Mouse (Mus musculus): ENCODE data around the gene Spata7. TPM values are rescaled to one million over a fixed set of nuclear protein-coding genes. Genes with fewer than 3 reads are reported as not detected.

Gene Spata7
- polyA plus RNA-seq, 1 experiment from 2014 or later: 37.7 TPM

- no peaks in the 10 kb centered on the region for H3K9me3 ChIP-seq (replicated peaks; ENCODE audit: control insufficient read depth, low read length, poor library complexity, severe bottlenecking)
- no peak overlapping the region for H3K4me3 ChIP-seq (ENCODE audit: low read depth, low read length)
- no peak for ATAC-seq
- WGBS: 67% methylated on average over 10 of the region's 10 CpGs
- H3K4me1 ChIP-seq (ENCODE audit: control insufficient read depth, insufficient read depth, low read length): no peaks in the 10 kb centered on the region
- H3K27me3 ChIP-seq (ENCODE audit: control insufficient read depth, insufficient read depth, low read depth, low read length): no peaks in the 10 kb centered on the region
- H3K27ac ChIP-seq (ENCODE audit: low read length): no peak overlapping the region
- H3K4me2 ChIP-seq (ENCODE audit: low read length): no peak overlapping the region
- peaks cover 9% of the 10 kb centered on the region; the same call in 1 of the 2 replicates for H3K36me3 ChIP-seq (ENCODE audit: control insufficient read depth, insufficient read depth, low read length)
- H3K9ac ChIP-seq (ENCODE audit: low read depth, low read length): no peak overlapping the region
Measured at GRCm38 (mm10) chr12:98668132-98668814, 40.3 kb downstream of the Spata7 start.

GRCm38 (mm10) chr12:98669086-98669485, 41.1 kb downstream of the Spata7 start:
- no peak overlapping the region for H3K9ac ChIP-seq (ENCODE audit: low read depth, low read length)
- H3K4me3 ChIP-seq (ENCODE audit: low read depth, low read length): no peak overlapping the region
- H3K27ac ChIP-seq (ENCODE audit: low read length): no peak overlapping the region
- ATAC-seq: no peak
- no peaks in the 10 kb centered on the region for H3K4me1 ChIP-seq (ENCODE audit: control insufficient read depth, insufficient read depth, low read length)
- peaks cover 7% of the 10 kb centered on the region; the same call in 1 of the 2 replicates for H3K36me3 ChIP-seq (ENCODE audit: control insufficient read depth, insufficient read depth, low read length)
- 95% methylated on average over 10 of the region's 10 CpGs for WGBS
- no peaks in the 10 kb centered on the region for H3K9me3 ChIP-seq (replicated peaks; ENCODE audit: control insufficient read depth, low read length, poor library complexity, severe bottlenecking)
- H3K4me2 ChIP-seq (ENCODE audit: low read length): no peak overlapping the region
- no peaks in the 10 kb centered on the region for H3K27me3 ChIP-seq (ENCODE audit: control insufficient read depth, insufficient read depth, low read depth, low read length)

GRCm38 (mm10) chr12:98669864-98670263, 41.9 kb downstream of the Spata7 start:
- no peak overlapping the region for H3K27ac ChIP-seq (ENCODE audit: low read length)
- H3K4me1 ChIP-seq (ENCODE audit: control insufficient read depth, insufficient read depth, low read length): no peaks in the 10 kb centered on the region
- H3K27me3 ChIP-seq (ENCODE audit: control insufficient read depth, insufficient read depth, low read depth, low read length): no peaks in the 10 kb centered on the region
- H3K9me3 ChIP-seq (replicated peaks; ENCODE audit: control insufficient read depth, low read length, poor library complexity, severe bottlenecking): no peaks in the 10 kb centered on the region
- no peak for ATAC-seq
- H3K36me3 ChIP-seq (ENCODE audit: control insufficient read depth, insufficient read depth, low read length): peaks cover 4% of the 10 kb centered on the region; the same call in 1 of the 2 replicates
- no peak overlapping the region for H3K4me2 ChIP-seq (ENCODE audit: low read length)
- H3K4me3 ChIP-seq (ENCODE audit: low read depth, low read length): no peak overlapping the region
- WGBS: 88% methylated on average over 5 of the region's 5 CpGs
- no peak overlapping the region for H3K9ac ChIP-seq (ENCODE audit: low read depth, low read length)

- Histone ChIP-seq H3K9ac (ENCODE audit: low read depth, low read length) (no peak overlapping the region), H3K27ac (ENCODE audit: low read length) (no peak overlapping the region), H3K4me3 (ENCODE audit: low read depth, low read length) (no peak overlapping the region), H3K4me2 (ENCODE audit: low read length) (no peak overlapping the region), H3K4me1 (ENCODE audit: control insufficient read depth, insufficient read depth, low read length) (no peaks in the 10 kb centered on the region), H3K36me3 (ENCODE audit: control insufficient read depth, insufficient read depth, low read length) (no peaks in the 10 kb centered on the region; the same call in 1 of the 2 replicates), H3K27me3 (ENCODE audit: control insufficient read depth, insufficient read depth, low read depth, low read length) (no peaks in the 10 kb centered on the region), H3K9me3 (replicated peaks; ENCODE audit: control insufficient read depth, low read length, poor library complexity, severe bottlenecking) (no peaks in the 10 kb centered on the region)
- 98% methylated on average over 4 of the region's 4 CpGs for WGBS
- ATAC-seq: no peak
Measured at GRCm38 (mm10) chr12:98670429-98670828, 42.5 kb downstream of the Spata7 start.

- no peak for ATAC-seq
- Histone ChIP-seq H3K9me3 (replicated peaks; ENCODE audit: control insufficient read depth, low read length, poor library complexity, severe bottlenecking) (no peaks in the 10 kb centered on the region), H3K27ac (ENCODE audit: low read length) (no peak overlapping the region), H3K4me3 (ENCODE audit: low read depth, low read length) (no peak overlapping the region), H3K36me3 (ENCODE audit: control insufficient read depth, insufficient read depth, low read length) (no peaks in the 10 kb centered on the region; the same call in 1 of the 2 replicates), H3K4me1 (ENCODE audit: control insufficient read depth, insufficient read depth, low read length) (no peaks in the 10 kb centered on the region), H3K9ac (ENCODE audit: low read depth, low read length) (no peak overlapping the region), H3K4me2 (ENCODE audit: low read length) (no peak overlapping the region), H3K27me3 (ENCODE audit: control insufficient read depth, insufficient read depth, low read depth, low read length) (no peaks in the 10 kb centered on the region)
- 61% methylated on average over 6 of the region's 6 CpGs for WGBS
Measured at GRCm38 (mm10) chr12:98673879-98674278, 45.9 kb downstream of the Spata7 start.

- peak; percentile 89 for ATAC-seq
- H3K9ac ChIP-seq (ENCODE audit: low read depth, low read length): no peak overlapping the region
- H3K27ac ChIP-seq (ENCODE audit: low read length): no peak overlapping the region
- peak overlapping the region; percentile 17 for H3K4me2 ChIP-seq (ENCODE audit: low read length)
- no peaks in the 10 kb centered on the region for H3K27me3 ChIP-seq (ENCODE audit: control insufficient read depth, insufficient read depth, low read depth, low read length)
- H3K4me1 ChIP-seq (ENCODE audit: control insufficient read depth, insufficient read depth, low read length): no peaks in the 10 kb centered on the region
- H3K9me3 ChIP-seq (replicated peaks; ENCODE audit: control insufficient read depth, low read length, poor library complexity, severe bottlenecking): no peaks in the 10 kb centered on the region
- no peaks in the 10 kb centered on the region for H3K36me3 ChIP-seq (ENCODE audit: control insufficient read depth, insufficient read depth, low read length)
- no peak overlapping the region for H3K4me3 ChIP-seq (ENCODE audit: low read depth, low read length)
- WGBS: 13% methylated on average over 9 of the region's 9 CpGs
Measured at GRCm38 (mm10) chr12:98674627-98675143, 46.7 kb downstream of the Spata7 start.

- no peaks in the 10 kb centered on the region for H3K27me3 ChIP-seq (ENCODE audit: control insufficient read depth, insufficient read depth, low read depth, low read length)
- ATAC-seq: no peak
- peaks cover 1% of the 10 kb centered on the region for H3K36me3 ChIP-seq (ENCODE audit: control insufficient read depth, insufficient read depth, low read length)
- no peaks in the 10 kb centered on the region for H3K4me1 ChIP-seq (ENCODE audit: control insufficient read depth, insufficient read depth, low read length)
- 97% methylated on average over 6 of the region's 6 CpGs for WGBS
- H3K9me3 ChIP-seq (replicated peaks; ENCODE audit: control insufficient read depth, low read length, poor library complexity, severe bottlenecking): no peaks in the 10 kb centered on the region
- no peak overlapping the region for H3K27ac ChIP-seq (ENCODE audit: low read length)
- H3K9ac ChIP-seq (ENCODE audit: low read depth, low read length): no peak overlapping the region
- H3K4me3 ChIP-seq (ENCODE audit: low read depth, low read length): no peak overlapping the region
- H3K4me2 ChIP-seq (ENCODE audit: low read length): no peak overlapping the region
Measured at GRCm38 (mm10) chr12:98676861-98677260, 48.9 kb downstream of the Spata7 start.

GRCm38 (mm10) chr12:98677336-98677735, 49.4 kb downstream of the Spata7 start:
- Histone ChIP-seq H3K9me3 (replicated peaks; ENCODE audit: control insufficient read depth, low read length, poor library complexity, severe bottlenecking) (no peaks in the 10 kb centered on the region), H3K27me3 (ENCODE audit: control insufficient read depth, insufficient read depth, low read depth, low read length) (no peaks in the 10 kb centered on the region), H3K4me3 (ENCODE audit: low read depth, low read length) (no peak overlapping the region), H3K36me3 (ENCODE audit: control insufficient read depth, insufficient read depth, low read length) (peaks cover 6% of the 10 kb centered on the region), H3K4me1 (ENCODE audit: control insufficient read depth, insufficient read depth, low read length) (no peaks in the 10 kb centered on the region), H3K27ac (ENCODE audit: low read length) (no peak overlapping the region), H3K9ac (ENCODE audit: low read depth, low read length) (no peak overlapping the region), H3K4me2 (ENCODE audit: low read length) (no peak overlapping the region)
- no peak for ATAC-seq
- WGBS: 63% methylated on average over 14 of the region's 14 CpGs

GRCm38 (mm10) chr12:98679906-98680305, 51.9 kb downstream of the Spata7 start:
- no peaks in the 10 kb centered on the region for H3K27me3 ChIP-seq (ENCODE audit: control insufficient read depth, insufficient read depth, low read depth, low read length)
- H3K4me3 ChIP-seq (ENCODE audit: low read depth, low read length): no peak overlapping the region
- no peak overlapping the region for H3K4me2 ChIP-seq (ENCODE audit: low read length)
- no peak overlapping the region for H3K9ac ChIP-seq (ENCODE audit: low read depth, low read length)
- H3K36me3 ChIP-seq (ENCODE audit: control insufficient read depth, insufficient read depth, low read length): peaks cover 6% of the 10 kb centered on the region
- no peaks in the 10 kb centered on the region for H3K4me1 ChIP-seq (ENCODE audit: control insufficient read depth, insufficient read depth, low read length)
- H3K27ac ChIP-seq (ENCODE audit: low read length): no peak overlapping the region
- no peak for ATAC-seq
- WGBS: 88% methylated on average over 15 of the region's 15 CpGs
- H3K9me3 ChIP-seq (replicated peaks; ENCODE audit: control insufficient read depth, low read length, poor library complexity, severe bottlenecking): no peaks in the 10 kb centered on the region
